Comparison of ENCODE assay signal across 22 mouse cellular contexts in the genomic region with DNA sequence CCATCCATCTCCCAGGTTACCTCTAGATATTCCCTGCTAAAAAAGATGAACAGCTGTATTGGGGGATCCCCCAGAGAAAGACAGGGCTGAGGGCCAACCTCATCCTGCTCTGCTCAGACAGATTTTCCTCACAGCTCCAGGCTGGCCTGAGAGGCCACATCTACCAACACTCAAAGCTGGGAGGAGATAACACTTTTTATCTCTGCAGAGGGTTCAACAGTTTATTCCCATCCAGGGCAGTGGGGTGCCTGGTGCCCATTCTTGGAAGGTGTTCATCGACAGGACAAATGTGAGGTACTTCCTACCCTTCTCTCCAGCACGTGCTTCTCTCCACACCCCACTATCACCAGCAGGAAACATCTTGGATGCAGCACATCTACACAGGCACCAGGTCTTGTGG. TPM values are rescaled to one million over a fixed set of nuclear protein-coding genes. Genes with fewer than 3 reads are reported as not detected.
DNase-seq lines count a peak whose midpoint lies in the region; ATAC-seq and TF ChIP-seq lines count a peak whose summit lies in the region.
"Had no signal": no experiment of that assay in that cellular context is flagged by ENCODE, and none has a peak within 500 bp of the region (broad histone marks: within the 10 kb centered on the region; RNA-seq: fewer than 3 reads in every experiment).

No protein-coding gene starts in this region.

- 12% methylated on average over 2 of the region's 2 CpGs for WGBS in heart, embryonic 13.5 days
- 11% methylated on average over 2 of the region's 2 CpGs for WGBS in heart, embryonic 14.5 days
- 19% methylated on average over 2 of the region's 2 CpGs for WGBS in heart, postnatal 0 days

- no peaks in the 10 kb centered on the region for H3K9me3 ChIP-seq in heart, embryonic 13.5 days
- no peaks in the 10 kb centered on the region for H3K9me3 ChIP-seq in heart, embryonic 14.5 days (ENCODE audit: control insufficient read depth, low read length)
- no peaks in the 10 kb centered on the region for H3K9me3 ChIP-seq in heart, postnatal 0 days (replicated peaks; ENCODE audit: control insufficient read depth, low read length)
- H3K9me3 ChIP-seq: embryonic facial prominence, embryonic 15.5 days; forebrain, embryonic 10.5 days; forebrain, embryonic 15.5 days; hindbrain, embryonic 15.5 days had no signal

- H3K4me2 ChIP-seq in heart, embryonic 13.5 days, result no peak overlapping the region
- H3K4me2 ChIP-seq in heart, embryonic 14.5 days (ENCODE audit: low read length), result no peak overlapping the region
- no peak overlapping the region for H3K4me2 ChIP-seq in heart, postnatal 0 days (ENCODE audit: low read depth, low read length)
- H3K4me2 ChIP-seq: embryonic facial prominence, embryonic 15.5 days; forebrain, embryonic 15.5 days; hindbrain, embryonic 15.5 days had no signal

- DNase-seq in heart, adult 18-20 months, result peak; percentile 27 to 50
- DNase-seq in heart, adult 8-10 months (ENCODE audit: low spot score), result no peak
- no peak for DNase-seq in heart, postnatal 14 days
- no peak for DNase-seq in heart, postnatal 0 days (ENCODE audit: low spot score)
- no peak for DNase-seq in kidney, postnatal 36 days
- DNase-seq: adrenal gland, postnatal 10 days; cerebellum, adult 11 months; cerebellum, adult 8-10 months; cerebellum, postnatal 14 days; embryo, embryonic 11 days; gastrocnemius, postnatal 36 days had no signal

- no peak for TF ChIP-seq CTCF in heart, postnatal 0 days (IDR thresholded peaks at IDR 0.05; ENCODE audit: low read depth)

- no peak for TF ChIP-seq EP300 in heart, postnatal 0 days (IDR thresholded peaks at IDR 0.05; ENCODE audit: low read depth)

- peaks cover 5% of the 10 kb centered on the region; the same call in 1 of the 2 replicates for H3K27me3 ChIP-seq in heart, embryonic 13.5 days (replicated peaks)
- no peaks in the 10 kb centered on the region for H3K27me3 ChIP-seq in heart, embryonic 14.5 days (ENCODE audit: control insufficient read depth, insufficient read depth, low read length)
- no peaks in the 10 kb centered on the region for H3K27me3 ChIP-seq in heart, postnatal 0 days (ENCODE audit: control insufficient read depth, insufficient read depth, low read length)
- H3K27me3 ChIP-seq: embryonic facial prominence, embryonic 15.5 days; forebrain, embryonic 15.5 days; hindbrain, embryonic 15.5 days had no signal

- H3K36me3 ChIP-seq in heart, embryonic 13.5 days, result no peaks in the 10 kb centered on the region
- no peaks in the 10 kb centered on the region for H3K36me3 ChIP-seq in heart, embryonic 14.5 days (ENCODE audit: control insufficient read depth, insufficient read depth, low read length)
- no peaks in the 10 kb centered on the region for H3K36me3 ChIP-seq in heart, postnatal 0 days (replicated peaks; ENCODE audit: control insufficient read depth, insufficient read depth, low read length)
- H3K36me3 ChIP-seq: embryonic facial prominence, embryonic 15.5 days; forebrain, embryonic 10.5 days; forebrain, embryonic 15.5 days; hindbrain, embryonic 15.5 days had no signal

- no peak overlapping the region for H3K4me3 ChIP-seq in heart, embryonic 13.5 days
- no peak overlapping the region for H3K4me3 ChIP-seq in heart, embryonic 14.5 days (ENCODE audit: control insufficient read depth in 1 of 2, insufficient read depth in 1 of 2, low read depth in 1 of 2, low read length in 2 of 2)
- no peak overlapping the region for H3K4me3 ChIP-seq in heart, postnatal 0 days (ENCODE audit: low read depth, low read length)
- H3K4me3 ChIP-seq: embryonic facial prominence, embryonic 15.5 days; erythroblast, embryonic 14.5 days; forebrain, embryonic 10.5 days; forebrain, embryonic 15.5 days; heart, adult 2 months; hindbrain, embryonic 15.5 days had no signal

- peak; percentile 32; the same call in 1 of the 2 replicates for ATAC-seq in heart, embryonic 13.5 days (ENCODE audit: extremely low read depth, insufficient number of reproducible peaks, low FRiP score, low TSS enrichment)
- ATAC-seq in heart, embryonic 14.5 days (ENCODE audit: insufficient number of reproducible peaks, insufficient read depth, low FRiP score, low read depth), result peak; percentile 68
- 0 out of 2 replicates have a peak, but pooled peaks have one; percentile 54 for ATAC-seq in heart, postnatal 0 days (ENCODE audit: insufficient read depth, low read depth)
- ATAC-seq: forebrain, embryonic 15.5 days; intestine, embryonic 16.5 days had no signal

- H3K27ac ChIP-seq in heart, embryonic 13.5 days (replicated peaks), result peak overlapping the region; percentile 55; the same call in 1 of the 2 replicates
- H3K27ac ChIP-seq in heart, embryonic 14.5 days (replicated peaks in 1 of 2; ENCODE audit: control insufficient read depth in 1 of 2, insufficient read depth in 1 of 2, low read depth in 2 of 2, low read length in 2 of 2), result 0 out of 4 replicates have a peak overlapping the region, but pooled peaks of 1 of the 2 experiments have one; percentile 1
- H3K27ac ChIP-seq in heart, postnatal 0 days (ENCODE audit: low read depth), result no peak overlapping the region
- H3K27ac ChIP-seq: embryonic facial prominence, embryonic 15.5 days; forebrain, embryonic 10.5 days; forebrain, embryonic 15.5 days; heart, adult 2 months; hindbrain, embryonic 15.5 days had no signal

- intact Hi-C loops in heart, postnatal 14 days (cut with DNase I), result no loop called here

- H3K9ac ChIP-seq in heart, embryonic 13.5 days, result no peak overlapping the region
- no peak overlapping the region for H3K9ac ChIP-seq in heart, embryonic 14.5 days (ENCODE audit: low read length)
- no peak overlapping the region for H3K9ac ChIP-seq in heart, postnatal 0 days (replicated peaks; ENCODE audit: low read depth, low read length)
- H3K9ac ChIP-seq: embryonic facial prominence, embryonic 15.5 days; forebrain, embryonic 15.5 days; hindbrain, embryonic 15.5 days had no signal

- H3K4me1 ChIP-seq in heart, embryonic 13.5 days, result peaks cover 41% of the 10 kb centered on the region
- peaks cover 14 to 29% of the 10 kb centered on the region in 2 experiments for H3K4me1 ChIP-seq in heart, embryonic 14.5 days (ENCODE audit: control insufficient read depth in 2 of 2, insufficient read depth in 2 of 2, low read length in 2 of 2)
- H3K4me1 ChIP-seq in heart, postnatal 0 days (ENCODE audit: control insufficient read depth, insufficient read depth), result peaks cover 29% of the 10 kb centered on the region
- H3K4me1 ChIP-seq: embryonic facial prominence, embryonic 15.5 days; forebrain, embryonic 15.5 days; hindbrain, embryonic 15.5 days had no signal

RNA-seq across cellular contexts. Expression of a gene that starts 47.6 kb away (rescaled TPM):
- 10 to 100 TPM; 55.0 to 56.7 TPM for total RNA-seq in heart, adult 18-20 months (2021)
- 10 to 100 TPM; 62.0 to 82.7 (median 71.5) TPM for total RNA-seq in heart, adult 8-10 months (2022)
- polyA plus RNA-seq in heart, embryonic 13.5 days (2015; fragmentation: Nextera tagmentation; extraction: Ambion mirVana), result 1.2 and 1.7 TPM in 2 replicates
- 10 to 100 TPM; 42.2 to 50.0 TPM for total RNA-seq in heart, postnatal 14 days (2021)
- 1.9 and 2.7 TPM in 2 replicates for polyA plus RNA-seq in heart, embryonic 14.5 days (2014; fragmentation: Nextera tagmentation; extraction: Ambion mirVana)
- total RNA-seq in heart, postnatal 0 days (2014; rRNA removed; ENCODE audit: low replicate concordance), result 8.5 and 10.5 TPM in 2 replicates
- polyA plus RNA-seq in heart, postnatal 0 days (2015; fragmentation: Nextera tagmentation; extraction: Ambion mirVana), result 4.2 and 4.5 TPM in 2 replicates
- total RNA-seq: common myeloid progenitor, adult 5-6 weeks; MEL had no signal
- polyA plus RNA-seq: erythroblast, embryonic 14.5 days had no signal

Comparison
In these comparisons a context has a peak if more than half of its experiments do, and no peak if none do; other contexts are left out.
1. DNase-seq: peak in heart, adult 18-20 months (2 of 2); none in heart, adult 8-10 months (single experiment), heart, postnatal 14 days (0 of 2), heart, postnatal 0 days (single experiment) and kidney, postnatal 36 days (0 of 2).
2. Peak in every context shown above with its lines, with median percentiles within 50 percentile points of each other: ATAC-seq.